Mouse (Mus musculus) cerebral cortex, adult 2 months (tissue): Measurements from ENCODE around the gene Ntng1.

Experiments
- WGBS: fragments of 180-500 bp; shearing (Covaris S2); methylation state at CpG from one replicate; pipeline ENCODE4 v1.1.7; 2018; 5-methylcytosine and 5-hydroxymethylcytosine counted together

Gene Ntng1

DNA sequence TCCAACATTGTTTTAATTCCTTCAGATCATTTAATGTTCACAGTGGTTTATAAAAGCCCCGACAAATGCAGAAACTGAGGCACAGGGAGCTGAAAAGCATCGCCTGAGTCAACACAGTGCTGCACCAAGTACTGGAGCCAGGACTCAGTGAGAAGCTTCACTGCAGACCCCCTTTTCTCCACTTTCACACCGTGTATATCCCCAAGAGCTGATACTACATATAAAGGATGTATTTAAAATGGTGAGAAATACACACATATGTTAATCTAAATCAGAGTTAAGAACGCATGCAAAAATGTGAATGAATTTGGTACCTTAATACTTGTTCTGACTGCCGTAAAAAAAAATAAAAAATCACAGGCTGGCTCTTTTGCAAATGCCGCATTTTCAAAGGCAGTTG lies 88.4 kb downstream of the Ntng1 start:
- WGBS = 60% methylated on average over 6 of the region's 6 CpGs

- 91% methylated on average over 2 of the region's 2 CpGs for WGBS
Measured at GRCm38 (mm10) chr3:110054125-110054524, 89.7 kb downstream of the Ntng1 start.

DNA sequence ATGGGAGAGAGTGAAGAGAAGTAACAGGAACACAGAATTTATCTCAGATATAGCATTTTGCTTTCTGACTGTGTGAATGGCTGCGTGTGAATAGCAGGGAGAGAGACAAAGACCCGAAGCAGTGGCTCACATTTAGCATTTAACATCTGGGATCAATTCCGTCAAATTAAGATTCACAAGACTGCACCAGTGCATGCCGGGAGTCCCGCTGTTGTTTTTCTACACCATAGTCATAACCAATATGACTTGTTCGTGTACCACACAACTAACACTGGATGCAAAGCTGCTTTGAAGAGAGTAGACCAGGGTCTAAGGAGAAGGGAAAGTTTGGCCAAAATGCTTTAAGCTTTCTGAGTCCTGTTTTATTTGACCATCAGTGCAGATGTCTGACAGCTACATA lies 95.7 kb downstream of the Ntng1 start:
- WGBS = 74% methylated on average over 6 of the region's 6 CpGs

DNA sequence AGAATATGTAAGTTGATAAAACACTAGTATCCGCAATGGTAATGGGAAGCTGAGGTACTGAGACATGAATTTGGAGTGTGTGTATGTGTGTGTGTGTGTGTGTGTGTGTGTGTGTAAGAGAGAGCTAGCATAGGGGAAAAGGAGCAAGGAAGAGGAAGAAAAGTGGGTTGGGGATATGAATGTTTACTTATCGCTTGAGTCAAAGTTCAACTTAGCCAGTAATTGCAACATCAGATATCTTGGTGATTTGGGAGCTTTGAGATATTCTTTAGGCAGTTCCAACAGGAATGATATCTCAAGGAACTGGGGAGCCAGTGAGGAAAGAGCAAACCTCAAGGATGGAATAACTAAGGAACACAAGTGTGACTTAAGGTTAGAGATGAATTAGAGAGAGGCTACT lies 97.1 kb downstream of the Ntng1 start:
- WGBS = 96% methylated on average over 2 of the region's 2 CpGs

DNA sequence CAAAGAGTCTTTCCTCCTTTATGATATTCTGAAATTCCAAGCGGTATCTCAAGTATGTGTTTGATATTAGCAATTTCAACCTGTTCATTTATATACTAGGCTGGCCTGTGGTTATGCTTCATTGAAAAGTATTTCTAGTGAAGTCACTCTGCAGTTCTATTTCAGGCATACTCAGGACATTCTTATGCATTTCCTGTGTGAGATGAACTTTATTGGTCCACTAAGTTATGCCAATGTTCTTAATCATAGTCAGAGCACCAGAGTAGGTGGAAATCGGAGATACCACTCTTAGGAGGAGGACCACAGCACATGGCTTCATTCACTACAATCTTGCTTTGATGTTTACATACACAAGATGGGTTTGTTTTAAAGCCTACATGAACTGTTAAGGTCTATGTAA lies 99.6 kb downstream of the Ntng1 start:
- 91% methylated on average over 2 of the region's 2 CpGs for WGBS

DNA sequence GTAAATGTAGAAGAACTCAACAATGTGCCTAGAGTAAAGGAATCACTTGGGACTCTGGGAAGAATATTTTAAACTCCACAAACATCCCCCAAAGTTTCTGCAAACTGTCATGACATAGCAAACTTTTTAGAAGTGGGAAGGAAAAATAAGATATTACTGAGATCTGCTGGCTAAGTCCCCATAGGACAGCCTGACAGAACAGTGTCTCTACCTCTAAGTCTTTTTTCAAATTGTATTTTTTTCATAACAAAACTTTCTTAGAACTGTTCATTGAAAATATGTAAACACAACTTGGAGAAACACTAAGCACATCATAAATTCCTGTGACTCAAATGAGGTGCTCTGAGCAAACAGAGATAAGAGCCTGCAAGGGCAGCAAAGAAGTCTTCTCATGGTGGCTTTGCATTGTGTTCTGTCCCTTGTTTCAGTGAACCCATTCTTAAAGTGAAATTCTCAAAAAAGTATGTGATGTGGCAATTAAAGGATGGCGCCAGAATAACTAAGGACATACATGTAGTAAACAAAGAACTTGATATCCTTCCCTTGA lies 100.1 kb downstream of the Ntng1 start:
- 98% methylated on average over 1 of the region's 1 CpGs for WGBS

- 66% methylated on average over 18 of the region's 18 CpGs for WGBS
Measured at GRCm38 (mm10) chr3:110022783-110023599, 120.8 kb downstream of the Ntng1 start.

- 57% methylated on average over 14 of the region's 14 CpGs for WGBS
Measured at GRCm38 (mm10) chr3:110010870-110011626, 132.8 kb downstream of the Ntng1 start.

DNA sequence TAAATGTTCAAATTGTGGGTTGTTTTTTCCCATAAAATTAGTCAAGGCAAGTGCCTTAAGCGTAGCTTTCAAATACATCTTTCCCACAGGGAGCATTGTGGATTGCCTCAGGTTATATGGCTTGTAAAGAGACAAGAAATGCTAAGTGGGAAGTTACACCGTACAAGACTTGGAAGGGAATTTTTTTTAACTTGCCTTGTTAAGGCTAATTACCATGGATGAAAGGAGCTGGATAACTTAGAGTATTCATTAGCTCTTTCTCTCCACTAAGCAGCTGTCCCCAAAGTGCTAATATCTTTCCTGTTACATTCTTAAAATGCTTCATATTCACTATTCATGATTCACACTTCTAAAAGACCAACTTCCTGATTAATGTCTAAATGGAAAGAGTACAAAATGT lies 133.4 kb downstream of the Ntng1 start:
- WGBS = 67% methylated on average over 2 of the region's 2 CpGs

- WGBS = 48% methylated on average over 5 of the region's 5 CpGs
Measured at GRCm38 (mm10) chr3:110000349-110000748, 143.5 kb downstream of the Ntng1 start.

- WGBS = 74% methylated on average over 4 of the region's 4 CpGs
Measured at GRCm38 (mm10) chr3:109995663-109996024, 148.2 kb downstream of the Ntng1 start.

DNA sequence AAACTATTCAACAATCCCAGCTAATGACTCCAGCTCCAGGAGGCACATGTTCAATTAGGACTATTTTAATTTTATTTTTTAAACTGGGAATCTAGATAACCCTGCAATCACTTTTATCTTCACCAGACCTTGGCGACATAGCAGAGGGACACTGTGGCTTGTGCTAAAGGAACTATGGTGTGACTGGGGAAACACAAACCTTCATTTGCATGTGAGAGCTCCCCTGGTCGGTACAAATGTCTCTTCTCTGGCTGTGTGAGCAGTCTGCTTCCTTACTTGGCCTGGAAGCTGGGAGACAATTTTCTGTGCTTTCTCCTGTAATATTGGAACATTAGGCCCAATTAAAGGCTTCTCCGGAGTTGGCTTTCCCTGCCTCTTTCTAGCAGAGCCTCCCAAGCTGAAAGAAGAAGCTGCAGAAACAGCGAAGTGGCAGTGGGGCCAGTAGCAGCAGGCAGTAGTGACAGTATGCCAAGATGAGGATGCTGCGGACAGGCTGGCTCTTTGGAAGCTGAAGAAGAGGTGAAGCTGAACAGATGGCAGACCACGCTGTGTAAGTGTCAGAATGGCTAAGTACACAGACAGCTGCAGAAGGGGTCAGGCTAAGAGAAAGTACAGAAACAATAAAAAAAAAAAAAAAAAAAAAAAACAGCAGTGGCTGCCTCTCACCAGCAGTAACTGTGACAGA lies 148.7 kb downstream of the Ntng1 start:
- 40% methylated on average over 6 of the region's 6 CpGs for WGBS

GRCm38 (mm10) chr3:109984086-109984485 lies 159.7 kb downstream of the Ntng1 start:
- WGBS = 30% methylated on average over 2 of the region's 2 CpGs

GRCm38 (mm10) chr3:109977614-109978013 lies 166.2 kb downstream of the Ntng1 start:
- 68% methylated on average over 2 of the region's 2 CpGs for WGBS

DNA sequence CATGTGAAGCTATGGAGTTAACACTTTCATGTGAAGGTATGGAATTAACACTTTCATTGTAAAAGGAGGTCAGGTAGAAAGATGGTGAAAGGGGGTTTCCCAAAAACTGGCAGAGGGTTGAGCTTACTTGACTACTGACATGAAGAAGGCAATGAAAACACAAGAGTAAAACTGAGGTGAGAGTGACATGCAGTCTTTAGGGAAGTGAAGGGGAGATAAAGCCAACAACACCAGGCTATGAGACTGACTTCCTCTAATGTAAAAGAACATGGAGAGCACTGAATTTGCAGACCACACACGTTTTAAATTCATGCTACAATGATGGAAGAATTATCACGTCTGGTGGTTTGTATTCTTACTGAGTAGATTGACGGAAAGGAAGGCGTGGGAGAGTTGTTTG lies 168.7 kb downstream of the Ntng1 start:
- 73% methylated on average over 4 of the region's 4 CpGs for WGBS

GRCm38 (mm10) chr3:109971465-109971864 lies 172.3 kb downstream of the Ntng1 start:
- 62% methylated on average over 1 of the region's 1 CpGs for WGBS

DNA sequence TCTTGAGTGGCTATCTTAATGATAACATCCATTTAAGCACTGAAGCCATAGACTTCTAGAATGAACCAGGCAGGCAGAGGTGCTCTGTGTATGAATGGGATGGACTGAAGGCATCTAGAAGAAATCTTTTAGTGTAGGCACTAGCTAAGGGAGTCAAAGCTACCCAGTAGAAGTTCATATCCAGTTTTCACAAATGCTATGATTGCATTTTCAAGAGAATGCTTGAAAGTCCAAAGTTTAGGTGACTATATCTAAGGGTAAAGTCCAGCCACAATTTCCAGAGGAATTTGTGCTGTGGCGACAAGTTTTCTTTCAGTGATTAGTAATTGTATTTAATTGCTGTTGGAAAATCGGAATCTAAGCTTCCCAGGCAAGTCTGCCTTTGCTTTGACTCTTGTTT lies 181.2 kb downstream of the Ntng1 start:
- 79% methylated on average over 2 of the region's 2 CpGs for WGBS

DNA sequence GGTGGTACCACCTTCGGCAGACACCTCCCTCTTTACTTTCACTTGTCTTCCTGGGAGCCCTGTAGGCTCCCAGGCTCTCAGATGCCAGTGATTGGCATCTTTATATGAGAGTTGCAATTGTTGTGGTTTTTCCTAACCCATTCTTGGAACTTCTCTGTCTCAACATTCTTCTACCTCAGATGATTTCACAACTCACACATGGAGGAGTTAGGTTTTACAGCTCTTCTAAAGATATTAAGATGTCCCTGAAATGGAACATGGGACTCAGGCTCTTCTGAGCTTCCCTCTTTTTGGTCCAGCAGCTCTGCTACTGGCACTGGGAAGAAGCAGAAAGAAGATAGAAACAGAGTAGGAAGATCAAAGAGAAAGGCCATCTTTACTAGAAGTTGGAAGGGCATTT lies 200.9 kb downstream of the Ntng1 start:
- WGBS = 91% methylated on average over 1 of the region's 1 CpGs

GRCm38 (mm10) chr3:109937634-109938033 lies 206.2 kb downstream of the Ntng1 start:
- 59% methylated on average over 2 of the region's 2 CpGs for WGBS

GRCm38 (mm10) chr3:109936275-109936674 lies 207.5 kb downstream of the Ntng1 start:
- WGBS = 62% methylated on average over 3 of the region's 3 CpGs

DNA sequence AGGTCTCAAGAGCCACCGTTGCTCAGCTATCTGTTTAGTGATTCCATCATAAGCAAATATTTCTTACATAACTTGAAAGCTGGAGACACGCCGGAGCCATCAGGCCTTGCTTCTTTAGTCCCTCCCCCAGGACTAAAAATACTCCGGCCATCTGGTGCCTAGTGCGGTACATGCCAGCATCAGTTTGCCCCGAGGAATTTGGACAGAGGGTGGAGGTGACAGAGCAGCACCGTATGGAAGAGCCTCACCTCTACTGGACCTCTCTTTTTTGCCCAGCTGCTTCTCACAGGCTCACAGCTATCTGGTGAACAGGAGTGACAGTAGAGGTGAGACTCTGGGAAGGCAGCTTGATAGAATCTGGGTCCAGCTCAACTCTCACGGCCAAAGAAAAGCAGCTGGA lies 211.6 kb downstream of the Ntng1 start:
- WGBS = 44% methylated on average over 8 of the region's 8 CpGs

GRCm38 (mm10) chr3:109931021-109931420 lies 212.8 kb downstream of the Ntng1 start:
- 85% methylated on average over 5 of the region's 5 CpGs for WGBS
